Mouse (Mus musculus): ENCODE results near the gene Mmp24. TPM values are rescaled to one million over a fixed set of nuclear protein-coding genes. Genes with fewer than 3 reads are reported as not detected.

Mmp24 gene
- polyA plus RNA-seq (2012; rRNA removed): 0.01 TPM in 2 replicates

DNA sequence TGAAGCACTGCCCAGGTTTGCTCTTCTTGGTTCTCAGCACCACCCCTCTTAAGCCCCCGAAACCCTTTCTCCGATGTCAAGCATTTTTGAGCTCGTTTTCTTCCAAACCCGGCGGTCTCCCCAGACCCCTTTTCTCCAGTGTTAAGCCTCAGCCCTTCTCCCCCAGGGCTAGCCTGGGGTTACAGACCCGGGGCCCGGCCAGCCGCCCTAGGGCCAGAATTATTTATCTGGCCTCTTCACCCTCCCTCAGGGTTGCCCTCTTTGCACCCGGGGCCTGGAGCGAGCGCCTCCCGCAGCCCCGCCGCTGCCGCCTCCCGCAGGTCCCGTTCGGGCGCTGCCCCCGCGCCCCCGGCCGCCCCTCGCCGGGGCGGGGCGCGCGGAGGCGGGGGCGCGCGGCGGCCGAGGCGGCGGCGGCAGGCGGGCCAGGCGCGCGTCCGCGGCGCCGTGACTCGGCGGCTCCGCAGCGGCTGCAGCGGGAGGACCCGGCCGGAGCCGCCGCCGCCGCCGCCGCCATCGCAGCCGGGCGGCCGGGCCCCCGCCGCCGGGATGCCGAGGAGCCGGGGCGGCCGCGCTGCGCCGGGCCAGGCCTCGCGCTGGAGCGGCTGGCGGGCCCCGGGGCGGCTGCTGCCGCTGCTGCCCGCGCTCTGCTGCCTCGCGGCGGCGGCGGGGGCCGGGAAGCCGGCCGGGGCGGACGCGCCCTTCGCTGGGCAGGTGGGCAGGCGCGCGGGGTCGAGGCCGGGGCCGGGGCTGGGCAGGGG is at the start of gene Mmp24:
Mmp24 (plus strand) TSS at position 416 of the 758 bp plus-strand sequence.

DNA sequence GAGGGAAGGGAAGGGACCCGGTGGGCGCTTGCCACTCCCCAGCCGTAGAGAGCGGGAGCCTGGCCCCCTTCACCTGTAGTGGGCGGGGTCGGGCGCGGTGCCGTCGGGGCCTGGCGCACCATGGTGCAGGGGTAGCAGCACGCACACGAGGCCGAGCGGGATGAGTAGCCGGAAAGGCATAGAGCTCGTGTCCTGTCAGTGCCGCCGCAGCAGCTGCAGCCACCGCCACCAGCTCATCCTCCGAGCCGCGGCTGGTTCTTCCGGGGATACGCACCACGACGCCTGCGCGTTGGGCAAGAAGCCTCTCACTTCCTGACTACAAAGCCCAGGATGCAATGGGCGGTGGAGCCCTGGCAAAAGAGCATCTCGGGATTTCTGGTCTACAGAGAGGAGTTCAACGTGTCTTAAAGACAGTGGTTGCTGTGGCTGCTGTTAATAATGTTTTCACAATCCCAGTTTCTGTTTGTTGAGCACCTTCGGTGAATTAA is 45.9 kb upstream of the Mmp24 start, which contains the start of gene Edem2:
Edem2 (minus strand) TSS at position 318 of the 488 bp plus-strand sequence.

DNA sequence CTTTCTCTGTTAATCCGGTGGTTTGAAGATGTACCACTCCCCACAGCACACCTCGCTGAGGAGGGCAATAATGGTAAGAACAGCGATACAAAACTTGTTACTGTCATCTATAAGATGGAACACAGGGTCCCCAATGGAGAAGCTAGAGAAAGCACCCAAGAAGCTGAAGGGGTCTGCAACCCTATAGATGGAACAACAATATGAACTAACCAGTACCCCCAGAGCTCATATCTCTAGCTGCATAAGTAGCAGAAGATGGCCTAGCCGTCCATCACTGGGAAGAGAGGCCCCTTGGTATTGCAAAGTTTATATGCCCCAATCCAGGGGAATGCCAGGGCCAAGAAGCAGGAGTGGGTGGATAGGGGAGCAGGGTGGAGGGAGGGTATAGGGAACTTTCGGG is 39.4 kb upstream of the Mmp24 start, which contains the start of gene Gm17581:
Gm17581 (minus strand) TSS at position 101 of the 400 bp plus-strand sequence.

GRCm38 (mm10) chr2:155751014-155751786 is 23.9 kb upstream of the Mmp24 start, which contains the start of gene Procr:
Procr (plus strand) TSS chr2:155751117.

GRCm38 (mm10) chr2:155819392-155819448 is 44.1 kb downstream of the Mmp24 start, which contains the start of gene BC029722:
BC029722 (minus strand) TSS chr2:155819426.

GRCm38 (mm10) chr2:155826630-155827424 is 51.7 kb downstream of the Mmp24 start, which contains the start of gene Eif6:
Eif6 (minus strand) TSS chr2:155826925.

DNA sequence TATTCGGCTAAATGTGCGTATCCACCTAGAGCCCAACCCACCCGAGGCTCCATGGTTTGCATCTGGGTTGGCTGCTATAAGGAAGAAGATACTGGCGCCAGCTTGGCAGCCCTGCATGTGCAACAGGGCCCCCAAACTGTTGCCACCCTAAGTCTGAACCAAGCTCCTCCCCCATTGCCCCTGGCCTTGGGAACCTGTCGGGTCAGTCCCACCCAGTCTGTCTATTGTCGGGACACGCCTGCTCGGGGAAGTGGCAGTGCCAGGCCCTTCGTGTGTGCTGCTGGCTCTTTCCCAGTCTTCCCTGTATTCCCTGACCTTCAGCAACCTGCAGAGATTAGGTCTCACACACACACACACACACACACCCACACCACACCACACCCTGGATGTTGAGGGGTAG is 59.6 kb downstream of the Mmp24 start, which contains the start of gene Fam83c:
Fam83c (minus strand) TSS at position 123 of the 400 bp plus-strand sequence.

Other genes with a start within 250 kb of the Mmp24 start
- 36.9 and 39.4 TPM in 2 replicates for gene Gss, start 182.5 kb upstream of the Mmp24 start, polyA plus RNA-seq (2012; rRNA removed)
- gene Myh7b, start 164.1 kb upstream of the Mmp24 start, polyA plus RNA-seq (2012; rRNA removed): 0.83 and 1.3 TPM in 2 replicates
- 44.5 and 49.6 TPM in 2 replicates for gene Trpc4ap, start 83.0 kb upstream of the Mmp24 start, polyA plus RNA-seq (2012; rRNA removed)
- 39.2 and 41.0 TPM in 2 replicates for gene Edem2, start 45.9 kb upstream of the Mmp24 start, polyA plus RNA-seq (2012; rRNA removed)
- not detected in 2 replicates for gene Gm17581, start 39.5 kb upstream of the Mmp24 start, polyA plus RNA-seq (2012; rRNA removed)
- 1.3 and 1.4 TPM in 2 replicates for gene Procr, start 24.2 kb upstream of the Mmp24 start, polyA plus RNA-seq (2012; rRNA removed)
- 6.0 and 6.2 TPM in 2 replicates for gene BC029722, start 44.1 kb downstream of the Mmp24 start, polyA plus RNA-seq (2012; rRNA removed)
- 50.1 and 53.1 TPM in 2 replicates for gene Eif6, start 51.6 kb downstream of the Mmp24 start, polyA plus RNA-seq (2012; rRNA removed)
- under 0.01 and 0.01 TPM in 2 replicates for gene Fam83c, start 59.5 kb downstream of the Mmp24 start, polyA plus RNA-seq (2012; rRNA removed)
- gene Uqcc1, start 155.0 kb downstream of the Mmp24 start, polyA plus RNA-seq (2012; rRNA removed): 21.3 and 23.4 TPM in 2 replicates
- not detected in 2 replicates for gene Gm15557, start 165.4 kb downstream of the Mmp24 start, polyA plus RNA-seq (2012; rRNA removed)
- gene Gdf5, start 170.0 kb downstream of the Mmp24 start, polyA plus RNA-seq (2012; rRNA removed): not detected in 2 replicates
- gene Cep250, start 181.1 kb downstream of the Mmp24 start, polyA plus RNA-seq (2012; rRNA removed): 4.7 and 5.3 TPM in 2 replicates
- 2.0 and 2.2 TPM in 2 replicates for gene 6430550D23Rik, start 232.6 kb downstream of the Mmp24 start, polyA plus RNA-seq (2012; rRNA removed)
- gene Ergic3, start 232.7 kb downstream of the Mmp24 start, polyA plus RNA-seq (2012; rRNA removed): 76.4 and 78.4 TPM in 2 replicates